Mouse (Mus musculus) hindbrain, postnatal 0 days (tissue): ENCODE results near the gene Gbp2. TPM values are rescaled to one million over a fixed set of nuclear protein-coding genes. Genes with fewer than 3 reads are reported as not detected.

ENCODE experiments used
- ATAC-seq: fragments of 200-750 bp; cut with Nextera tagmentation; 2 replicates; pipeline ENCODE4 v1.8.0; 2017; ENCODE audit warnings: mild to moderate bottlenecking, moderate TSS enrichment, moderate library complexity
- DNase-seq: peaks from one replicate; pipeline ENCODE4 v3.0.0-alpha.2; 2015; ENCODE audit warnings: low spot score
- H3K27ac ChIP-seq: fragments of 300-500 bp; sonication (generic); 2 replicates; pipeline ENCODE4 v1.5.1; 2014; ENCODE audit warnings: mild to moderate bottlenecking
- H3K27me3 ChIP-seq: fragments of 300-500 bp; sonication (generic); 2 replicates; pipeline ENCODE4 v1.6.1; 2014; ENCODE audit warnings: low read length, mixed read lengths; ENCODE audit not compliant: insufficient read depth
- H3K36me3 ChIP-seq: fragments of 300-500 bp; sonication (generic); 2 replicates; pipeline ENCODE4 v1.6.1; 2014; ENCODE audit warnings: low read length, mixed read lengths; ENCODE audit not compliant: insufficient read depth
- H3K4me1 ChIP-seq: fragments of 300-500 bp; sonication (generic); 2 replicates; pipeline ENCODE4 v1.6.1; 2014; ENCODE audit warnings: antibody characterized with exemption, low read length, mixed read lengths; ENCODE audit not compliant: insufficient read depth
- H3K4me2 ChIP-seq: fragments of 300-500 bp; sonication (generic); 2 replicates; pipeline ENCODE4 v1.6.1; 2014; ENCODE audit warnings: low read depth, mild to moderate bottlenecking, low read length, moderate library complexity, mixed read lengths
- H3K4me3 ChIP-seq: fragments of 300-500 bp; sonication (generic); 2 replicates; pipeline ENCODE4 v1.5.1; 2014; ENCODE audit warnings: low read length
- H3K9ac ChIP-seq: fragments of 300-500 bp; sonication (generic); replicated peaks from 2 replicates; pipeline ENCODE4 v1.6.1; 2014; ENCODE audit warnings: mild to moderate bottlenecking, low read length, moderate library complexity, mixed read lengths
- H3K9me3 ChIP-seq: fragments of 300-500 bp; sonication (generic); 2 replicates; pipeline ENCODE4 v1.6.1; 2016; ENCODE audit warnings: low read length, mixed read lengths
- CTCF ChIP-seq: IDR thresholded peaks from 2 replicates; pipeline ENCODE4 v1.5.1; 2016; ENCODE audit warnings: antibody characterized with exemption, control low read depth, low read depth
- WGBS: fragments of 180-500 bp; shearing (Covaris S2); extraction: QIAGEN DNeasy Blood & Tissue Kit; methylation state at CpG from one replicate; pipeline ENCODE4 v1.1.7; 2014; 5-methylcytosine and 5-hydroxymethylcytosine counted together
- polyA plus RNA-seq: library from polyadenylated mRNA; unstranded; fragments of >200 nt; fragmentation: Nextera tagmentation; extraction: Ambion mirVana; gene quantifications from 2 replicates; pipeline ENCODE4 v1.2.1, GENCODE M21; 2015
- total RNA-seq: library from RNA; depleted of rRNA; stranded (reverse); fragments of >200 nt; gene quantifications from 2 replicates; pipeline ENCODE4 v1.2.3, GENCODE M21; 2014

Gbp2 gene
- total and polyA plus RNA-seq, 2 experiments from 2014 or later, result 1.3 to 2.7 TPM

DNA sequence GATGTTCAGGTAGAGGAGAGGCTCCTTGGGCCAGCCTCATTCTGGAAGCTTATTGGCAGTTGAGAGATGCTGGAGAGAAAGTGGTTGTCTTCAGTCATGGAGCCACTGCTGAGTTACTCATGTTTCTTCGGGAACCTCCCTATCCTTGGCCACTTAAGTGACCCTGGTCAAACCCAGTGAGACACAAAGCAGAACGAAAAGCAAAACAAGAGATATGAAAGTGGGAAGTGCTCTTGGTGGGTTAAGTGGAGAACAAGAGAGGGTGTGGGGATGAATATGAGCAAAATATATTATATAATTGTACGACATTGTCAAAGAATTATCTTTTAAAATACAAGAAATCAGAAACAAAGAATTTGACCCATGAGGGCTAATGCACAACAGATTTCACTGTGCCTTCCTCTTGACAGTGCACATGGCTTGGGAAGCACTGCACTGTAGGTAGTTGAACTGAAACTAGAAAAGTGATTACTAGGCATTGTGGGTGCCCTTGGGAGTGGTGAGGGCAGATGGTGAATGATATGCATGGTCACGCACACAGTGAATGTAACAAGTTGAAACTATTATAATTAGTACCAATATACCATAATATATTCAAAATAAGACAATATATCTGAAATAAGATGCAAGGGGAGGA lies 29.9 kb upstream of the Gbp2 start:
- ATAC-seq (no peak), DNase-seq (no peak)
- H3K27me3 ChIP-seq, result no peaks in the 10 kb centered on the region
- no peak overlapping the region for H3K27ac ChIP-seq
- H3K9ac ChIP-seq, result no peak overlapping the region
- H3K9me3 ChIP-seq, result no peaks in the 10 kb centered on the region
- no peaks in the 10 kb centered on the region for H3K4me1 ChIP-seq
- WGBS, result 79% methylated on average over 4 of the region's 4 CpGs
- no peak for TF ChIP-seq CTCF
- no peak overlapping the region for H3K4me3 ChIP-seq
- no peak overlapping the region for H3K4me2 ChIP-seq
- H3K36me3 ChIP-seq, result no peaks in the 10 kb centered on the region

- H3K36me3 ChIP-seq, result no peaks in the 10 kb centered on the region
- no peaks in the 10 kb centered on the region for H3K27me3 ChIP-seq
- H3K9ac ChIP-seq, result no peak within 1 kb of the TSS
- H3K4me1 ChIP-seq, result no peaks in the 10 kb centered on the region
- no peak for TF ChIP-seq CTCF
- DNase-seq (no peak), ATAC-seq (no peak)
- no peaks in the 10 kb centered on the region for H3K9me3 ChIP-seq
- no peak within 1 kb of the TSS for H3K4me3 ChIP-seq
- no peak within 1 kb of the TSS for H3K4me2 ChIP-seq
- WGBS, result 78% methylated on average over 1 of the region's 1 CpGs
- H3K27ac ChIP-seq, result no peak within 1 kb of the TSS
Observed at GRCm38 (mm10) chr3:142594547-142594946, 25.9 kb upstream of the Gbp2 start, which contains the start of gene Gbp2b. TSS of gene Gbp2b (plus strand) at chr3:142594847.

DNA sequence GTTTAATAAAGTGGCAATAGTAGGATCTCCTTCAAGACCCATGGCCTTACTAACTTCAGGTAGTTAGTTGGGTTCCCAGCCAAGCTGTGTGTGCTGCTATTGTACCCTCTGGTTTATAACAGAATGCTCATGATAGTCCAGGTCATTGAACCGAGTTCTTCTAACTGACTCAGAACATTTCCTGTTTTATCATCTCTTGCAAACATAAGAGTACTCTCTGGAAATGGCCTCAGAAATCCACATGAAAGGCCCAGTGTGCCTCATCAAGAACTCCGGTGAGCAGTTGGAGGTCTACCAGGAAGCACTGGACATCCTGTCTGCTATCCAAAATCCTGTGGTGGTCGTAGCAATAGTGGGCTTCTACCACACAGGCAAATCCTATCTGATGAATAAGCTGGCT lies 22.5 kb upstream of the Gbp2 start:
- no peak overlapping the region for H3K4me3 ChIP-seq
- no peaks in the 10 kb centered on the region for H3K4me1 ChIP-seq
- no peaks in the 10 kb centered on the region for H3K36me3 ChIP-seq
- H3K27me3 ChIP-seq, result no peaks in the 10 kb centered on the region
- ATAC-seq (no peak), DNase-seq (no peak)
- no peak for TF ChIP-seq CTCF
- no peaks in the 10 kb centered on the region for H3K9me3 ChIP-seq
- no peak overlapping the region for H3K27ac ChIP-seq
- 80% methylated on average over 3 of the region's 3 CpGs for WGBS
- H3K9ac ChIP-seq, result no peak overlapping the region
- H3K4me2 ChIP-seq, result no peak overlapping the region

GRCm38 (mm10) chr3:142601675-142602074 lies 18.7 kb upstream of the Gbp2 start:
- Histone ChIP-seq H3K36me3 (no peaks in the 10 kb centered on the region), H3K4me2 (no peak overlapping the region), H3K9me3 (no peaks in the 10 kb centered on the region), H3K27me3 (no peaks in the 10 kb centered on the region), H3K9ac (no peak overlapping the region), H3K27ac (no peak overlapping the region), H3K4me1 (no peaks in the 10 kb centered on the region), H3K4me3 (no peak overlapping the region)
- ATAC-seq, result no peak
- DNase-seq, result no peak
- no peak for TF ChIP-seq CTCF

DNA sequence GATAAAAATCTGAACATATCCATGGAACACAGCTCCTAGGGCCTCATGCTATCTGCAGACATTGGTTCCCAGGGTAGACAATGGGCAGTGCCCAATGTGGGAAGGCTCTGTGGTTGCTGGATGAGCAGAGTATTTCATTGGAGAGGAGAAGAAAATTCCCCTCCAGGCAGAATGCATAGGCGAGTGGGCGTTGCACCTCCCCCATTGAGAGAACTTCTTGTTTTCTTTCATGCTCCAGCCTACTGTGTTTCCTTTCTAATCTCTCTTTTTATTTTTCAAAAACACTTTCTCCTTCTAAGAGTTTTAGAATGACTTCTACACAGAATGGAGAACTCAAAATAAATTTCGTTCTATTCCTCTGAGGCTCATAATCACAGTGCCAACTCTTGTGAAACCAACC lies 1.7 kb upstream of the Gbp2 start:
- Histone ChIP-seq H3K36me3 (no peaks in the 10 kb centered on the region), H3K4me3 (no peak overlapping the region), H3K27me3 (no peaks in the 10 kb centered on the region), H3K4me1 (no peaks in the 10 kb centered on the region), H3K27ac (no peak overlapping the region), H3K4me2 (no peak overlapping the region), H3K9me3 (no peaks in the 10 kb centered on the region), H3K9ac (no peak overlapping the region)
- ATAC-seq (no peak), DNase-seq (no peak)
- WGBS, result 88% methylated on average over 3 of the region's 3 CpGs
- no peak for TF ChIP-seq CTCF

GRCm38 (mm10) chr3:142619606-142620005 lies 796 bp upstream of the Gbp2 start:
- DNase-seq (no peak), ATAC-seq (no peak)
- no peak overlapping the region for H3K4me3 ChIP-seq
- H3K9me3 ChIP-seq, result no peaks in the 10 kb centered on the region
- H3K27me3 ChIP-seq, result no peaks in the 10 kb centered on the region
- no peaks in the 10 kb centered on the region for H3K36me3 ChIP-seq
- 21% methylated on average over 1 of the region's 1 CpGs for WGBS
- H3K4me2 ChIP-seq, result no peak overlapping the region
- no peak overlapping the region for H3K27ac ChIP-seq
- no peak for TF ChIP-seq CTCF
- no peak overlapping the region for H3K9ac ChIP-seq
- no peaks in the 10 kb centered on the region for H3K4me1 ChIP-seq

DNA sequence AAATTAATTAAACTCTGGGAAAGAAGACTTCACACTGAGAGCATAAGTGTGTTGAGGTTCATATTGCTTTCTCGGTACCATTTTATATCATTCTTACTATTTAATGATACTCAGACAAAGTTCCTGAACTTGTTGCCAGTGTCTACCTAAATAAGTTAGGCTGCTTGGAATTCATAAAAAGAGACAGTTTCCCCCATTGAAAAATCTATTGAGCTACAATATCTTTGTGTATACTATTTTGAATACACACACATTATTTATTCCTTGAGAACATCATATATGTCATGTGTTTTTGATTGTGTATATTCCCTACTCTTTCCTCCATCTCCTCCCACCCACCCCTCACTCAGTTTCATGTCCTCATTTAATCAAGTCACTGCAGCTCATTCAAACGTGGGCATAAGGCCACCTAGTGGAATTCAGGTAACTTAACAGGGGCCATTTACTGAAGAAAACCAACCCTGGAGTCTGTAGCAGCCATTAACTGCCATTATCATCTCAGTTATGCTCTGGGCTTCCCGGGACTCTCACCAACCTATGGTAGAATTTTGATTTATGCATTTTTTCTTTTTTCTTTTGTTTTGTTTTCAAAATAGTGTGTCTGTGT lies 657 bp downstream of the Gbp2 start:
- DNase-seq, result peak; percentile 31
- no peaks in the 10 kb centered on the region for H3K27me3 ChIP-seq
- H3K4me3 ChIP-seq, result no peak overlapping the region
- 61% methylated on average over 3 of the region's 3 CpGs for WGBS
- ATAC-seq, result no peak
- H3K36me3 ChIP-seq, result no peaks in the 10 kb centered on the region
- H3K4me2 ChIP-seq, result peak overlapping the region; percentile 35; the same call in 1 of the 2 replicates
- H3K9me3 ChIP-seq, result no peaks in the 10 kb centered on the region
- H3K27ac ChIP-seq, result no peak overlapping the region
- peak; percentile 56 for TF ChIP-seq CTCF
- no peak overlapping the region for H3K9ac ChIP-seq
- H3K4me1 ChIP-seq, result no peaks in the 10 kb centered on the region
